Mouse (Mus musculus): ENCODE measurements around the gene Fam193b. TPM values are rescaled to one million over a fixed set of nuclear protein-coding genes. Genes with fewer than 3 reads are reported as not detected.

Fam193b gene
- 23.9 and 24.9 TPM in 2 replicates for polyA plus RNA-seq (2015; fragmentation: Nextera tagmentation; extraction: Ambion mirVana)

DNA sequence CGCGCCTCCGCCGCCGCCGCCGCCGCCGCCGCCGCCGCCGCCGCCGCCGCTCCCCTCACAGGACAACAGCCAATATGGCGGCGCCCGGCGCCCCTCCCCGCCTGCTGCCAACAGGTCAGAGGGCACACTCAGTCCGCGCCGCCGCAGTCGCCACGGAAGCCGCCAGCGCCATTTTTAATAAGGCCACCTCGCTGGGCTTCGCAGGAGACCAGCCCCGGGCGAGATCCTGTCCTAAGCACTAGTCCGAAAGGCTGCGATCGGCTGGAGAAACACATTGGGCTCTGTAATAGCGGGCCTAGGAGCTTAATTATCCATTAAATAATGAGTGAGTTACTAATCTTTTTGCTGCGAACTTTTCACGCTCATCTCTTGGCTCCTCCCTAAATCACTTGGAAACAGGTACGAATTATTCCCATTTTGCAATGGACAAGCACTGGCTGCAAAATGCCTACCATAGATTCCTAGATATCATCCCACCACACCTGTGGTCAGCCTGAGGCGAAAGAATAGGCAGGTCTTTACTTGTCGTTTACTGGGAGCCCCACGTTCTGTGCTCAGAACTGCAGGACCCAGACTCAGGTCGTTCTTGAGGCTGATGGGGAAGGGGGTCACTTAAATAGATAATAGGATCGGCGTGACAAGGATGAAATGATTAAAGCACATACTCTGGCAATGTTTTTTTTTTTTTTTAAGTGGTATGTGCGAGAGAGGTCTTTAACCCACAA, at the start of gene Fam193b:
Fam193b (minus strand) TSS at position 94 of the 725 bp plus-strand sequence.
- Histone ChIP-seq H3K4me1 (replicated peaks; ENCODE audit: insufficient read depth, low read length) (peaks cover 12% of the 10 kb centered on the region), H3K4me3 (replicated peaks; ENCODE audit: low read depth, low read length) (peak within 1 kb of the TSS; percentile 96), H3K9me3 (replicated peaks; ENCODE audit: low read length) (no peaks in the 10 kb centered on the region), H3K27ac (peak within 1 kb of the TSS; percentile 91), H3K9ac (ENCODE audit: low read depth, low read length) (peak within 1 kb of the TSS; percentile 96), H3K36me3 (ENCODE audit: insufficient read depth, low read length) (no peaks in the 10 kb centered on the region), H3K4me2 (ENCODE audit: low read length) (peak within 1 kb of the TSS; percentile 90), H3K27me3 (ENCODE audit: insufficient read depth, low read length) (no peaks in the 10 kb centered on the region)
- WGBS: 3% methylated on average over 30 of the region's 47 CpGs
- ATAC-seq (replicated peaks; ENCODE audit: low FRiP score, low read depth) (peak; percentile 91), DNase-seq (ENCODE audit: low spot score) (peak; percentile 94)
- no peak for TF ChIP-seq CTCF (IDR thresholded peaks at IDR 0.05; ENCODE audit: low read depth)

DNA sequence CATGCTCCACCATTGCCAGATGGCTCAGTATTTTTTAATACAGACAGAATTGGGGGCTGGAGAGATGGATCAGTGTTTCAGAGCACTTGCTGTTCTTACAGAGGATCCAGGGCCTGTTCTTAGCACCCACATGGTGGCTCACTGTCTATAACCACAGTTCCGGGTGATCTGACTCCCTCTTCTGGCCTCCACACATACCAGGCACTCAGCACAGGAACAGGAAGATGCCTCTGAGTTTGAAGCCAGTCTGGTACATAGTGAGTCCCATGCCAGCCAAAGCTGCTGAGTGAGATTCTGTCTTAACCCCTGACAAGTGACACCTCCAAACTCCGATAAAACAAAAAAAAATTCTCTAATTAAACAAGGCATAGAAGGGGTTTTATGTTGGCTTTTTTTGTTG, 49.4 kb upstream of the Fam193b start:
- DNase-seq (ENCODE audit: low spot score) (no peak), ATAC-seq (replicated peaks; ENCODE audit: low FRiP score, low read depth) (no peak)
- TF ChIP-seq CTCF (IDR thresholded peaks at IDR 0.05; ENCODE audit: low read depth): no peak
- no peak overlapping the region for H3K4me2 ChIP-seq (ENCODE audit: low read length)
- peaks cover 3% of the 10 kb centered on the region; the same call in 1 of the 2 replicates for H3K4me1 ChIP-seq (replicated peaks; ENCODE audit: insufficient read depth, low read length)
- 84% methylated on average over 2 of the region's 2 CpGs for WGBS
- H3K4me3 ChIP-seq (replicated peaks; ENCODE audit: low read depth, low read length): no peak overlapping the region
- H3K27me3 ChIP-seq (ENCODE audit: insufficient read depth, low read length): no peaks in the 10 kb centered on the region
- no peaks in the 10 kb centered on the region for H3K36me3 ChIP-seq (ENCODE audit: insufficient read depth, low read length)
- no peak overlapping the region for H3K9ac ChIP-seq (ENCODE audit: low read depth, low read length)
- H3K27ac ChIP-seq: no peak overlapping the region
- H3K9me3 ChIP-seq (replicated peaks; ENCODE audit: low read length): no peaks in the 10 kb centered on the region

DNA sequence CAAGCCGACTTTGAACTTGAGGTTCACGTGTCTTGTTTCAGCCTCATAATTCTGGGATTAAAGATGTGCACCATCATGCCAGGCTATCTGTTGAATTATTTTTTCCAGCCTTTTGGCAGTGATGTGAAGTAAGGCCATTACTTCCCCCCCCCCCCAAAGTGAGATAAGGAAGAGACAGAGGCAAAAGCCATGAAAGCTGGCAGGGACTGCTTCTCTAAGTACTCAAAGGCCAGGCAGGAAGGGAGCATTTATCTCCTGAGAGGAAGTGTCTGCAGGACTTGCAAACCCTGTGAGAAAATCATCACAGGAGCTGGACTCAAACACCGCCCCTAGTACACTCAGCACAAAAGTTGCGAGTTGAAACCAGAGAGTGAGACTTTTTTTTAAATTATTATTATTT, 48.4 kb upstream of the Fam193b start:
- Histone ChIP-seq H3K36me3 (ENCODE audit: insufficient read depth, low read length) (no peaks in the 10 kb centered on the region), H3K27ac (no peak overlapping the region), H3K9me3 (replicated peaks; ENCODE audit: low read length) (no peaks in the 10 kb centered on the region), H3K27me3 (ENCODE audit: insufficient read depth, low read length) (no peaks in the 10 kb centered on the region), H3K4me2 (ENCODE audit: low read length) (no peak overlapping the region), H3K9ac (ENCODE audit: low read depth, low read length) (no peak overlapping the region), H3K4me3 (replicated peaks; ENCODE audit: low read depth, low read length) (no peak overlapping the region), H3K4me1 (replicated peaks; ENCODE audit: insufficient read depth, low read length) (peaks cover 3% of the 10 kb centered on the region; the same call in 1 of the 2 replicates)
- no peak for TF ChIP-seq CTCF (IDR thresholded peaks at IDR 0.05; ENCODE audit: low read depth)
- 89% methylated on average over 4 of the region's 4 CpGs for WGBS
- ATAC-seq (replicated peaks; ENCODE audit: low FRiP score, low read depth) (no peak), DNase-seq (ENCODE audit: low spot score) (no peak)

DNA sequence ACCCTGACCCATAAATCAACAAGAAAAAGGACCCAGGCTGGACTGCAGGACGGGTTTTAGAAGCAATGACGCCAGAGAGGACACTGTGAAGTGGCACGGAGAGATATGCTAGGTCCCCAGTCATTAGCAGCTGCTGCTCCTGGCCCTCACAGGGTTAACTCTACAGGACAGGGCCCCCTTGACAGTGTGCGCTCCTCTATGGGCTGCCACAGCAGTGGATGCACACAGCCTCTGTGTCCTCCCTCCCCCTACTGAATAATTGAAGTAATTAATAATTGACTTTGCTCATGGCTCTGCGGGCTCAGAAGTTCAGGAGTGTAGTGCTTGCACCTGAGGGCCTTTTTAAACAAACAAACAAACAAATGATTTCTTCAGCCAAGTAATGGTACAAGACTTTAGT, 42.6 kb upstream of the Fam193b start:
- WGBS: 31% methylated on average over 5 of the region's 5 CpGs
- DNase-seq (ENCODE audit: low spot score): no peak
- ATAC-seq (replicated peaks; ENCODE audit: low FRiP score, low read depth): peak; percentile 68

DNA sequence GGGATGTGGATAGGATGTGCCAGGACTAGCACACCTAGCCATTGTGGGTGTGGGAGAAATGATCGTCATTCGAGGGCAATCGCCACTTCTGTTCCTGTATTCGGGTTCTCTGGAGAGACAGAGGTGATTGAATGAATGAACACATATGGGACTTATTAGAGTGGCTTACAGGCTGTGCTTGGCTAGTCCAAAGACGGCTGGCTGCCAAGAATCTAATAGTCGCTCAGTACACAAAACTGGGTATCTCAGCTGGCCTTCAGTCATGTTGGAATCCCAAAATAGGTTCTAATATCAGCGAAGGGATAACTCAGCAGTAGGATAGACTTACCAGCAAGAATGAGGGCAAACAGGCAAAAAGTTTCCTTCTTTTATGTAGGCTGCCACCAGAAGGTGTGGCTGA, 41.1 kb upstream of the Fam193b start:
- TF ChIP-seq CTCF (IDR thresholded peaks at IDR 0.05; ENCODE audit: low read depth): no peak
- Histone ChIP-seq H3K4me3 (replicated peaks; ENCODE audit: low read depth, low read length) (no peak overlapping the region), H3K9me3 (replicated peaks; ENCODE audit: low read length) (no peaks in the 10 kb centered on the region), H3K4me1 (replicated peaks; ENCODE audit: insufficient read depth, low read length) (no peaks in the 10 kb centered on the region), H3K4me2 (ENCODE audit: low read length) (no peak overlapping the region), H3K27me3 (ENCODE audit: insufficient read depth, low read length) (no peaks in the 10 kb centered on the region), H3K9ac (ENCODE audit: low read depth, low read length) (no peak overlapping the region), H3K27ac (no peak overlapping the region), H3K36me3 (ENCODE audit: insufficient read depth, low read length) (peaks cover 20% of the 10 kb centered on the region)
- DNase-seq (ENCODE audit: low spot score) (no peak), ATAC-seq (replicated peaks; ENCODE audit: low FRiP score, low read depth) (no peak)
- WGBS: 88% methylated on average over 7 of the region's 7 CpGs

More for the DNA sequence above, 42.6 kb upstream of the Fam193b start:
- H3K27ac ChIP-seq: no peak overlapping the region
- no peak overlapping the region for H3K9ac ChIP-seq (ENCODE audit: low read depth, low read length)
- H3K27me3 ChIP-seq (ENCODE audit: insufficient read depth, low read length): no peaks in the 10 kb centered on the region
- H3K9me3 ChIP-seq (replicated peaks; ENCODE audit: low read length): no peaks in the 10 kb centered on the region
- peaks cover 10% of the 10 kb centered on the region; the same call in 1 of the 2 replicates for H3K36me3 ChIP-seq (ENCODE audit: insufficient read depth, low read length)
- no peak for TF ChIP-seq CTCF (IDR thresholded peaks at IDR 0.05; ENCODE audit: low read depth)
- no peak overlapping the region for H3K4me2 ChIP-seq (ENCODE audit: low read length)
- no peaks in the 10 kb centered on the region for H3K4me1 ChIP-seq (replicated peaks; ENCODE audit: insufficient read depth, low read length)
- no peak overlapping the region for H3K4me3 ChIP-seq (replicated peaks; ENCODE audit: low read depth, low read length)

DNA sequence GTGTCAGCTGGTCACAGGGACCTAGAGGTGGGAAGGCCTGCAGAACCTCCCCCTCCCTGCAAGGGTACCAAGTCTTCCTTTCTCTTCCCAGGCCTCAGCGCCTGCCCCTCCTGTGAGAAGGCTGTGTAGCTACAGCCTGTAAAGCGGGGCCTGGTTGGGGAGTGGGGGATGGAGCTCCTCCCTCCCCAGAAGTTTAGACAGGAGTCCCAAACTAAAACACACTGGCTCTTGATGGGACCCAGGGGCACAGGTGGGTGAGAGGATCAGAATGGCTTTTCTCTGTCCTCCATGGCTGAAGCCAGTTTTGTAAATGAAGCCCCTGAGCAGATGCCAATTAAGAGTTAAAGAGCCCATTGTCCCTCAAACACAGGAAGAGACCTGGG, 36.7 kb upstream of the Fam193b start:
- Histone ChIP-seq H3K9ac (ENCODE audit: low read depth, low read length) (no peak overlapping the region), H3K27me3 (ENCODE audit: insufficient read depth, low read length) (no peaks in the 10 kb centered on the region), H3K4me3 (replicated peaks; ENCODE audit: low read depth, low read length) (no peak overlapping the region), H3K36me3 (ENCODE audit: insufficient read depth, low read length) (peaks cover 30% of the 10 kb centered on the region), H3K4me1 (replicated peaks; ENCODE audit: insufficient read depth, low read length) (no peaks in the 10 kb centered on the region), H3K27ac (no peak overlapping the region), H3K4me2 (ENCODE audit: low read length) (no peak overlapping the region), H3K9me3 (replicated peaks; ENCODE audit: low read length) (no peaks in the 10 kb centered on the region)
- no peak for DNase-seq (ENCODE audit: low spot score)
- TF ChIP-seq CTCF (IDR thresholded peaks at IDR 0.05; ENCODE audit: low read depth): no peak
- WGBS: 86% methylated on average over 2 of the region's 2 CpGs
- ATAC-seq (replicated peaks; ENCODE audit: low FRiP score, low read depth): no peak

Measured in kidney, postnatal 0 days (tissue).